Mouse (Mus musculus): Measurements from ENCODE around the gene Macc1.

Macc1 gene

DNA sequence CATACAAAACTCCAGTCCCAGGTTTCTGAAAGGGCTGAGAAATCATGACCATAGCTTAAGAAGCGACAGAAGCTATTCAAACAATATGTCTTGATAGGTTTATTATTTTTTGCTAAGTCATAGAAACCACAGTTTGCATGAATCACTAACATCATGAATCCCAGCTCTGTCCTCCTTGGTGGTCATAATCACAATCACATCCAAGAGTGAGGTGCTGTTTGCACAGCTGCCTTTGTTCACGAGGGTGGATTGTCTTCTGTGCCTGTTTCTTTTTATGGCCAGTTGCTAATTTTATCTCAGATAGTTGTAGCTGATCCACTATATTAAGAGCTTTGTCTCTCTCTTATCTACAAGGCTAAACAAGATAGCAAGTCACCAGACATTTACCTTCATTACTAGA is 72.6 kb downstream of the Macc1 start:
- no peak for DNase-seq (ENCODE audit: low read depth, low spot score)

DNA sequence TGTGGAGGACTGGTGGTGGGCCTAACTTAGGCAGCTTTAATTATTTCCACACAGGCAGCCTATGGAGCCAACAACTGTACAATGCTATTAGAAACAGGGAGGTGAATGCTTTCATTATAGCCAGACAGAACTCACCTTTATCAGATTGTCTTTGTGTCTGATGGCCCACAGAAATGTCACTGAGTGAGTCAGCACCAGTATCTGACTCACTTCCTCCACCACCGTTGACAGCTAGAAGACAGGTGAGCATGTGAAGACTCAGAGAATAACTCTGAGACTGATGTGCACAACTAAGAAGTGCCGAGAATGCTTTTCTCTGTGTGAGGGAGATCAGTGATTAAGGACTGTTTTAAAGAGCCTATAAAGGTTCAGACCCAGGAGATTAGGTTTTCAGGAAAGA is 73.9 kb downstream of the Macc1 start:
- no peak for DNase-seq (ENCODE audit: low read depth, low spot score)

DNA sequence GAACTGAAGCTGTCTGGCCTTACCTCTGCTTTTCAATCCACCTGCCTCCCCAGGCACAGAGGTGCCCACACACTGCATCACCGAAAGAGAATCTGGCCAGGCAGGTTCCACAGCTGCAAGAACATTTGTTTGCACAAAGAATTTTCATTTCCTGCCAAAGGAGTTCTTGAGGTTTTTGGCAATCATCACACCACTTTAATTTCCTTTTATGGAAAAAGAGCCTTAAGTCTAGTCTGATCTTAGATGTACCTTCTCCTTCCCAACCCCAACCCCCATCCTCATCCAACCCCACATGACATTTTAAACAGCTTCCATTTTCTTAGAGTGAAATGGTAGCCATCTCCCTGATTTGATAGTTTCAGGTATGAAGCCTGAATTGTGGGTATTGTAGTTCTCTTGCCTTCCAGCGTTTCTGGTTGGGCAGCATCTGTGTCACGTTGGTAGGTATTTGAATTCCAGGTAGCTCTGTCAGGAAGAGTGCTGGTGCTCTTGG is 76.2 kb downstream of the Macc1 start:
- DNase-seq (ENCODE audit: low read depth, low spot score): peak; percentile 2

DNA sequence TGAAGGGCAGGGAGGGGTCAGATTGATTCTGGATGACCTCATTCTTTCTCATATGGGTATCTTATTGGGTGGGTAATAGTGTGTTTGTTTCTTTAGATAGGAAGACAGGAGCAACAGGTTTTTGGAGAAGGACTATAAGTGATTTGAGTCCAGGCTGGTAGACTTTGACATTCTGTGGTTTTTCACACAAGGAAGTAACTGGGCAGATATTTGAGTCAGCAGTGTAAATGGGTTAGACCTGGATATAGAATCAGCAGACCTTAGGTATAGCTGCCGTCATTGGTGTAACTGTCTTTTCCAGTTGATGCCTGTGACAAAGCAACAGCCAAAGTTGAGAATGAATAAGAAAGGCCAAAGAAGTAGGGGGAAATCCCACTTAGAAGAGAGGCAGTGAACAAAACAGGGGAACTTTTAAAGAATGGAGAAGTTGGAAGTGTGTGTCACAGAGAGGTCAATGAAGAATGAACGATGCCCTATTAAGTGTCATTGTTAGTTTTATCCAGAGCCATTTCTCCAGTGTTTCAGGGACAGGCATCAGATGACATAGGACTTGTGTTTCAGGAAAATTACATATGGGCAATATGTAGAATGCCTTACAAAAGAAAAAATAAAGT is 84.1 kb downstream of the Macc1 start:
- no peak for DNase-seq (ENCODE audit: low read depth, low spot score)

DNA sequence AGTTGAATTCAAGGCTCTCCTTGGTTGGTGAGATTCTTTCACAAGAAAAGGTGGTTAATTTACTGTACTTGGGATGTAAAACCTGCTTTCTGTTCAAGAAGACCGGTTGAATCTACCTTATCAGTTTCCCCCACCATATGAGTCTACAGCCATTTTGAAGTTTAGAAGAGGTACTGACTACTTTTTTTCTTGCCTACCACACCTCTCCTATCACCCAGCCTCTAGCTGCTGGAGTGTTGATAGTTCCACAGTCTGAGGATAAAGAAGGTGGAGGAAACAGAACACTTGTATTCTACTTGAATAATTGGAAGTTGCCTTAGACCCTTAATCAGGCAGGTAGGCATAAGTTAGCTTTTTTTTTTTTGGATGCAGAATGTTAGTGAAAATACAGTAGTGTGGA is 88.2 kb downstream of the Macc1 start:
- no peak for DNase-seq (ENCODE audit: low read depth, low spot score)

DNA sequence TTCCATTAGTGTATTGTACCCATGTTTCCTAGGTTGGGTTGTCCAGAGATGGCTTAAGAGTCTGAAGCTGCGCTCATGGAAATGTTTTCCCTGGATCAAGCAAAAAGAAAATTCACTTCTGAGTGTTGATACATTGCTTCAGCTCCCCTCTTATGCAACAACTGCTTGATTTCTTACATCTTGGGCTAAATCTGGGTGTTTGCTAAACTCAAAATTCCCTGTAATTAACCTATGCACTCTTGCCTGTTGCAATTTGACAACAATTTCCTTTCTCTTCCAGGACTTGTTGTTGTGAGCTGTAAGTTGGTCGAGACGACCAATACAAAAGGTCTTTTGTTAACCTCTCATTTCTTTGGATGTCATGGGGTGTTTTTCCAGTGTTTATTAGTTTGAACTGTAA is 88.7 kb downstream of the Macc1 start:
- DNase-seq (ENCODE audit: low read depth, low spot score): no peak

DNA sequence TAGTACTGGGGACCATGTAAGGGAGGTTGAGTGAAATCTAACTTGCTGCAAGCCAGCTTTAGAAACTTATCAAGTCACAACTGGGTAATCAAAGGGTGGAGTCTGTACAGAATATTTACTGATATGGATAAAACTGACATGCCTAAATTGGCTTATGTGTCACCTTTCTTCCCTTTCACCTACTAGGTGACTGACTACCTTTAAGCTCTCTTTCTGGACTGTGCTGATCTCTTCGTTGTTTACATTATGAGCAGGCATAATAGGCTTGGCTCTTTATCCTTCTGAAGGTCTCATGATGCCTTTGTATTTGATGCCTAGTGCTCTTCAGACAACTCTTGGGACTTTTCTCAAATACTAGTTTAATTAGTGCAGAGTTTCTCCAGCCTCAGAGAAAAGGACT is 90.7 kb downstream of the Macc1 start:
- DNase-seq (ENCODE audit: low read depth, low spot score): no peak

DNA sequence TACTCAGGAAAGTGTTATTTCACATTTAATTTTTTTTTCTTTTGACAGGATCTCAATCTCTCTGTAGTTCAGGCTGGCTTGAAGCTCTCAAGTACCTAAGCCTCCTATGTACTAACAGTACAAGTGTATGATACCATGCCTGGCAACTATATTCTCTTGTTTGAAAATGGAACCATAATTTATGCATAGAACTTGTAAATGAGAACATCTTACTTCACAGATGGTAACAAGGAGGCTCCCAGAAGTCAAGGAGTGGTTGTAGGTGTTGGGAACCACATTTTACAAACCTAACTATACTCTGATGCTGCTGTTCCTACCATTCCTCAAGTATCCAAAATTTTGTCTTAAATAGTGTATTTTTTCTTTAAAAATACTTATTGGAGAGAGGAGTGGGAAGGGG is 96.5 kb downstream of the Macc1 start:
- DNase-seq (ENCODE audit: low read depth, low spot score): no peak

DNA sequence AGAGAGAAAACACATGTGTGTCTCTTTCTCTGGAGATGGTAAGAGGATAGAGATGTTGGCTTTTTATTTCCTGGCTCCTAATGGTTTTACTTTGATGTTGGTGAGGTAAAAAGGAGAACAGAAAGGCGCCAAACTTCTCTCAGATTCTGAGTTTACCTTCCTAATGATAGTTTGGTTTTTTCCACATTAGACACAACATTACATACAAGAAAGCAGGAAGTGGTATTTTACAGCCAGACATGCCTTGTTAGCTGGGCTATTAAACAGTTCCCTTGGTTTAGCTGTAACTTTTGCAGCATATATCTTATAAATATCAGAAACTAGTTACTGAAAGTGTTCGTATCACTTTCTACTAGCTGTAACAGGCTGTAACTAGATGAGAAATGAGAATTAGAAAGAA is 96.9 kb downstream of the Macc1 start:
- no peak for DNase-seq (ENCODE audit: low read depth, low spot score)

DNA sequence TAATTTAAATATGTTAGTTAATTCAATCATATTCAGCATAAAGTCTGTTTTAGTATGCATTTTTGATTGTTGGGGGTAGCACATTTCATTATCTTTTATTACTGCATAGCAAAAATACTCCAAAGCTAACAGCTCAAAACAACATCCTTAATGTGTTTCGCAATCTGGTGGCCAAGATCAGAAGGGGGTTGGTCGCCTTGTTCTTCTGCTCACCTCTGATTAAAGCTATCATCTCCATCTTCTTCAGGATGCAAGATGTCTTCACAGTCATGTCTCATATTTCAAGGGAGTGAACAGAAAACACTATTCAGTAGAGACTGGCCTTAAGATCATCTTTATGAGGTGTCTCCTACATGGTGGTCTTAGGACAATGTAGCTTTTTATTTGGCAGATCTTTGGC is 97.9 kb downstream of the Macc1 start:
- DNase-seq (ENCODE audit: low read depth, low spot score): no peak

DNA sequence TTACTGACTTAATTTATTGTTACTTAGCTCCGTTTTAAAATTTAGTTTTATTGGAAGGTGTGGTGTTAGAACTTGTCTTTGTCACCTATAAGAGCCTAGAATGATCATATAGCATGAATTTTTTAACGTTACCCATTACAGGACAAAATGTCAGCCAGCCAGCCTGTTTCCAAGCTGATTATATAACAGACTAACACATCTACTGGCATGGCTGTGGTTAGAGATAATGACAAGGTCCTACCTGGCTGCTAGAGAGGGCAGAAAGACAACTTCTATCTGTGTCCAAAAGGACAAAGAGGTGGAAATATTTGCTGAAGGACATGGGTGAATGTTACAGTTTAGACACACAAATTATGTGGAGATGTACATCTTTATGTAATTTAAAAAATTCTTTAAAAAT is 101.8 kb downstream of the Macc1 start:
- no peak for DNase-seq (ENCODE audit: low read depth, low spot score)

DNA sequence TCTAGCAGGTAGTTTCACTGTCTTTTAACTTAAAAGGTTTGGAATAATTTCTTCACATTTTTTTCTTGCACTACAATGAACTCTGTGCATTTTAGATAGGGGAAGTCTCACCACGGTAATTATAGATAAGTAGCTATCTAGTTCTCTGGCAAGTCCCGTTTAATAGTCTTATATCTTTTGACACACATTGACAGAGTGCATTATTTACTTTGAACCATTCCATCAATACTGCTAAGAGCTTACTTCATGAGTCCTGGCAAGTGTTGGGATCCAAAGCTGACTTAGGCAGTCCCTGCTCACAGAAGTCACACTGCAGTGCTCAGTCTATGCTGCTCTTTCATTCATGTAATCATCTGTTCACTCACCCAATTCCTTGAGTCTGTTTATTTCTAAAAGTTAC is 111.7 kb downstream of the Macc1 start:
- DNase-seq (ENCODE audit: low read depth, low spot score): no peak

DNA sequence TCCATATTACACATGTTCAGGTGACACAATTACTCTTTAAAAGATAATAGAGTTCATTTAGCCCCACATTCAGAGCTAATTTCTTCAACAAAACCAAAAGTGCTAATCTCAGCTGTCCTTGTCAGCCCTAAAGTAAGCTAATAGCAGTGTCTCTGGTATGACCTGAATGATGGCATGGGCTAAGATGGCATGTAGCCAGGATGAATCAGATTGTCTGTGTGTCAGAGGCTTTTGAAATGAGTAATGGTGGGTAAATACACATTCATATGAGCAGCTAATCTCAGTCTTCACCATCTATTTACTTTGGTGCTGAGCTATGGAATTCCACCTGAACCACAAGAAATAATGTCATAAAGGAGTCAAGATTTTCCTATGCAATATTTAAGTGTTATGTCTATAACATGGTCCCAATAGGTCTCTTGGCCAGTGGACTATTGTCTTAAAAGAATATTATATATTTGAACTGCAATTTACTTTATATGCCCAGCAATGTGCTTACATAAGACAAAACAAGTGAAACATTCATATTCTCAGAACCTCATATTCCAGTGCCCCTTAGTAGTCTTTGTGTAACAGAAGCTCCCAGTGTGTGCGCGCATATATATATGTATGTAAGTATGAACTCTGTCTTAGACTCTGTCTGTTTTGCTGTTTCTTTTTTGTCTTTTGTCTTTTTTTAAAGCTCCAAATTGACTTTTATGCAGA is 112.3 kb downstream of the Macc1 start:
- DNase-seq (ENCODE audit: low read depth, low spot score): no peak

DNA sequence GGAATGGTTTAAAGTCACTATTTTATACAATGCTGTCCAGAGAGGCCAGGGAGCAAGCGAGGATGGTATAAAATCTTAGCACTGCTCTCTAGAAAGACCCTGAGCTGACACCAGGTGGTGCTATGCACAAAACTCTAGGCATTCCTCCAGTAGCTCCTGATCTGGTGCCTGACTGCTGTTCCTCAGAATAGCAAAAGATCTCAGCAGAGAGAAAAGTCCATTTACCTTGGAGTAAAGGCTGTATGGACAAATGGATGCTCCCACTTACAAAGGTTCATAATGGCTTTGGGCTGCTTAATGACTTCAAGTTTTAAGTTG is 112.8 kb downstream of the Macc1 start:
- DNase-seq (ENCODE audit: low read depth, low spot score): peak; percentile 58

DNA sequence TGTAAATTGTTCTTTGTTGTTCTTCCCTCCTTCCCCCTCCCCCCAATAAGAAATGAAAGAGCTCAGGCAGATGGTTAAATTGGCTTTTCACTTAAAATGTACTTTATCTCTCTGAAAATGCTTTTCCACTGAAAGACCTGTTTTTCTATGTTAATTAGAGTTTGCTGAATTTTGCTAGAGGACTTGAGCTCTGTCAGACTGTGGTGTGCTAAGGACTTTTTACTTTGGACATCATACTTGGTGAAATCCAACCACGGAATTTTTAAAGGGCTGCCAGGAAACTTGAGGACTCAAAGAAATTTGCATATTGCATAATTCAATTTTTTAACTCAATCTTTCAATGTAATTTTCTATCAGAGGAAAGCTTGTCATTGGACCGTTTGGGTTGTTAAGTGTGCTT is 126.7 kb downstream of the Macc1 start:
- no peak for DNase-seq (ENCODE audit: low read depth, low spot score)

DNA sequence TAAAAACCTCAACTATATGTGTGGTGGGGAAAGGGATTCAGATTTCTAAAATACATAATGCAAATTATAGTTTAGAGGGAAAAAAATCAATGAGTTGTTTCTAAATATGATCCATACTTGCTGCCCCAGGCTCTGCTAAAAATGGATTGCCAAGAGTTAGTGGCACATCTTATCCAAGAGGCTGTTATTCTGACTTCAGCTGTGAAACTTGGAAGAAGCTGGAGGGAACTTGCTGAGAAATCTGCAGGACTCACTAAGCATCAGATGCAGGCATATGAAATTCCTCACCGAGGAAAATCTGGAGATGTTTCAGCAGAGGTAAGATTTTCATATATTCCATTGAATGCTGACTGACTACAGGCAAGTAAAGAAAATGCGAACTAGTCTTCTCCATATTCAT is 136.0 kb downstream of the Macc1 start:
- DNase-seq (ENCODE audit: low read depth, low spot score): no peak

DNA sequence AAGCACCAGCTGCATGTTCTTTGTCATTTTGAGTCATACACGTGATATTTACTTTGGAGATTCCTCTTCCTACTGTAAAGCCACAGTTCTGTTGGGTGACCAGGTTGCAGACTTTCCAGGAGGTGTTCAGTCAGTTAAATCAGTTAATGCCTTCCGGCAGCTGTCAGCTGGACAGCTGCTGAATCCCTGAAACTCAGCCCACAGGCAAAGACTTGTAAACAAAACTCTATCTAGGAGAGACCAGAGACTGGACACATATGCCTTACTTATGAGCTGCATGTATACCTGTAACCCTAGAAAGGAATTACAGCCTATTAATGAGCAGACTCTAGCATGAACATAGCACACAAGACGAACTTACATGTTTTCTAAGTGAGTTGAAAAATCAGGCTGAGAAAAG is 137.2 kb downstream of the Macc1 start:
- no peak for DNase-seq (ENCODE audit: low read depth, low spot score)

DNA sequence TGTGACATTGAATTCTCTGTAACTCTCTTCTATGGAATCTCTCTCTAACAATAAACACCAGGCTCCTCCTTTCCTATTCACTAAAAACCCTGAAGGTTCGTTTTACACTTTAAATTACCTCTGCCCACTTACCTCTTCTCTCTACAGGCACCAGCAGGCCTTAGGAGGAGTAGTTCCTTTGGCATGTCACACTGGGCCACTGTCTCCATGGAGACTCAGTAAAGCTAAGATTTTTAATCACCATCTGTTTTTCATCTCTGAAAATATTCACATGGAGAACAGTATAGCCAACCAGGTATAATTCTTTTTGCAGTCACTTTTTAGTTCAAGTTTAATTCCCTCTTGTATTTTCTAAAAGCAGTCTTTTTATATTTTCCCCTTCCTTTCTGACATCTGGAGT is 140.0 kb downstream of the Macc1 start:
- DNase-seq (ENCODE audit: low read depth, low spot score): no peak

DNA sequence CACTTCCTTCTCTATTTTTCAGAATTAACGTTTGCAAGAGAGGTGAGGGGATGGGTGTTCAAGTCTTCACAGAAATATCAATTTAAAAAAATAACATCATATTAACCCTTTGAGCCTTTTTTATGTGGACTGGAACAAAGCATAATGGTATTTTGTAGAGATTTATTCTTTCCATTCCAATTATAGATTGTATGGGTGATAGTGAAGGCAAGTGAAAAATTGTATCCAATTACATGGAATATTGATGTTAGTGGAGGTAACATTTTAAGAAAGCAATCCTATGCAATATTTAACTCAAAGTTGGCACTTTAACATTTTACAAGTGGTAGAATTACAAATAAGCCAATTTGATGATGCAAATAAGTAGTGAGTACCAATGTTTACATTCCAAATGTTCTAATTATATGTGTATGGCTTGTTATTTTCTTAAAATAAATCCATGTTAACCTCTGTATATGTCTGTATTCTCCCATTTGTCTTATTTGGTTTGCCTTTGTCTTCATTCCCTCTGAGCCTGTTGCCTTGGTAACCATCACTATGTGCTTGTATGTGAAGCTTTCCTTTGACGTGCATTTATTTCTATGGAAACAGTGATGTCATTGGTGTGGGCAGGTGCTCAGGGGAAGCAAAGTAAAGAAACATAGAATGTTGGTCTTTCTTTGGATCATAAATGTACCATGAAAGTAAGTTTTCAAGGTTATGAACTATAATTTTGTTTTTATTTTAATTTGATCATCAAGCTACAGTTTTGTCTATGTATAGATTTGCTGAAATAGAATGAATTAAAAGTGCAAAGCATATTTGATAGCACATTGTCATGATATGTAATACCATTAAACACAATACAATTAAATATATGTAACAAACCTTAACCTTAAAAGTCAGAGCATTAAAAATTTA is 150.2 kb downstream of the Macc1 start:
- DNase-seq (ENCODE audit: low read depth, low spot score): no peak

DNA sequence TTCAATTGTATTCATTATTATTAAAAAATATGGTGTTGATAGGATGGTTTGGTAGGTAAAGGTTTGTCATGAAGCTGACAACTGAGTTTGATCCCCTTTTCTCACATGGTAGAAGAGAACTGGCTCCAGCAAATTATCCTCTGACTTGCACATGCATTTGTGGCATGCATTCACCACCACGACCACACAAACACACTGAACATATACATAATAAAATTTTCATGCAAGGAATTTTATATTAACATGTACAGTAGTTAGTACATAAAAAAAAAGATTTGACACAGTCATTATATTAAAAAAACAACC is 150.8 kb downstream of the Macc1 start:
- no peak for DNase-seq (ENCODE audit: low read depth, low spot score)

DNA sequence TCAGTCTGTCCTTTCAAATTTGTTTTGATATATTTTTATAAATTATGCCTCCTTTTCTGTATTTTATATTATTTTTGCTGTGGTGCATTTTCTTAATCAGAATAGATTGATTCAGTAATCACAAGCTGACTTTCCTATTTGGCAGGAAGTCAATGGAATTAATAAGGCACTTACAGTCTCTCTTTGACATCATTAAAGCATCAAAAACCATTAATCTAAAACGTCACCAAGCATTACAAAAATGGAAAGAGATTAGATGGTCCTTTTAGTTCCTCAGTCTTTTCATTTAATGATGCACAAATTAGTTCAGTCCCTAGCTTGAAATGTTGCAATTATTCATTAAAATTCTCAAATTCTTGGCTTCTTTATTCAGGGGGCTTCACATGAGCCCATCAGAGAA is 153.6 kb downstream of the Macc1 start:
- DNase-seq (ENCODE audit: low read depth, low spot score): no peak

DNA sequence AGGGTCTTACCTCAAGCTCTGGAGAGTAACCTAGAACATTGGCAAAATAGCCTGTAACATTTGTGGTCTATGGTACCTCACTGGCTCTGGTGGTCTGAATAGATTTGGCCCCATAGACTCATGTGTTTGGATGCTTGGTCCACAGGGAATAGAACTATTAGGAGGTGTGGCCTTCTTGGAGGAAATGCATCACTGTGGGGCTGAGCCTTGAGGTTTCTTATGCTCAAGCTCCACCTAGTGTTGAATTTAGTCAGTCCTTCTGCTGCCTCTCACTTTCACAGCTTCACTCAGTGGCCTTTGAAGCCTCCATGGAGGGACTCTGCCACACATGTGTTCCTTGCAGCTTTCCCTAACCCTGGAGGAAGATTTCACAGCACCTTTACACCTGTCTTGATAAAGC is 156.2 kb downstream of the Macc1 start:
- peak; percentile 65 for DNase-seq (ENCODE audit: low read depth, low spot score)

DNA sequence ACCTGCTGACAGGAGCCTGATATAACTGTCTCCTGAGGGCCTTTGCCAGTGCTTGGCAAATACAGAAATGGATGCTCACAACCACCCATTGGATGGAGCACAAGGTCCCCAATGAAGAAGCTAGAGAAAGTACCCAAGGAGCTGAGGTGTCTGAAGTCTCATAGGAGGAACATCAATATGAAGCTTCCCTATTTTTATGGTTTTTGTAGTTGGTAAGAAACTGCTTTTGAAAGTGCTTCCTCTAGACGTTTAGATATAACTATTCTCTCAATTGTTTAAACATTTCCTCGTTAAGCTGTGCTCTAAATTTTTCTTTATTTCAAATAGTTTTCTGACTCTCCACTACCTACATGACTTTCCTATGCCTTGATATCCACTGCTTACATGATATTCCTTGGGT is 169.2 kb downstream of the Macc1 start:
- DNase-seq (ENCODE audit: low read depth, low spot score): no peak

Measured in ES-CJ7 (cell line).